Mouse (Mus musculus) midbrain, postnatal 0 days (tissue): ENCODE results near the gene Zfp3. TPM values are rescaled to one million over a fixed set of nuclear protein-coding genes. Genes with fewer than 3 reads are reported as not detected.

ENCODE experiments used
- ATAC-seq: fragments of 200-750 bp; cut with Nextera tagmentation; 2 replicates; pipeline ENCODE4 v1.8.0; 2017; ENCODE audit warnings: moderate number of reproducible peaks, mild to moderate bottlenecking, moderate TSS enrichment, moderate library complexity; ENCODE audit not compliant: low FRiP score
- DNase-seq: peaks from one replicate; pipeline ENCODE4 v3.0.0-alpha.2; 2015; ENCODE audit warnings: low spot score
- H3K27ac ChIP-seq: fragments of 300-500 bp; sonication (generic); 2 replicates; pipeline ENCODE4 v1.5.1; 2014; ENCODE audit warnings: low read depth, mild to moderate bottlenecking, low read length, mixed read lengths
- H3K27me3 ChIP-seq: fragments of 300-500 bp; sonication (generic); 2 replicates; pipeline ENCODE4 v1.6.1; 2014; ENCODE audit warnings: low read length, control low read depth, mixed read lengths; ENCODE audit not compliant: insufficient read depth
- H3K36me3 ChIP-seq: fragments of 300-500 bp; sonication (generic); 2 replicates; pipeline ENCODE4 v1.6.1; 2014; ENCODE audit warnings: low read length, control low read depth, mixed read lengths; ENCODE audit not compliant: insufficient read depth
- H3K4me1 ChIP-seq: fragments of 300-500 bp; sonication (generic); 2 replicates; pipeline ENCODE4 v1.6.1; 2014; ENCODE audit warnings: mild to moderate bottlenecking, control low read depth, antibody characterized with exemption, low read length, mixed read lengths; ENCODE audit not compliant: insufficient read depth
- H3K4me2 ChIP-seq: fragments of 300-500 bp; sonication (generic); 2 replicates; pipeline ENCODE4 v1.6.1; 2014; ENCODE audit warnings: low read depth, mild to moderate bottlenecking, low read length, mixed read lengths; ENCODE audit not compliant: poor library complexity, severe bottlenecking
- H3K4me3 ChIP-seq: fragments of 300-500 bp; sonication (generic); 2 replicates; pipeline ENCODE4 v1.5.1; 2014; ENCODE audit warnings: low read depth, mild to moderate bottlenecking, low read length, moderate library complexity
- H3K9ac ChIP-seq: fragments of 300-500 bp; sonication (generic); replicated peaks from 2 replicates; pipeline ENCODE4 v1.6.1; 2014; ENCODE audit warnings: mild to moderate bottlenecking, low read length, moderate library complexity, mixed read lengths; ENCODE audit not compliant: poor library complexity, severe bottlenecking
- H3K9me3 ChIP-seq: fragments of 300-500 bp; sonication (generic); 2 replicates; pipeline ENCODE4 v1.6.1; 2016; ENCODE audit warnings: low read length, control low read depth
- CTCF ChIP-seq: IDR thresholded peaks from 2 replicates; pipeline ENCODE4 v1.5.1; 2016; ENCODE audit warnings: antibody characterized with exemption, mild to moderate bottlenecking
- WGBS: fragments of 180-500 bp; shearing (Covaris S2); extraction: QIAGEN DNeasy Blood & Tissue Kit; methylation state at CpG from one replicate; pipeline ENCODE4 v1.1.7; 2014; 5-methylcytosine and 5-hydroxymethylcytosine counted together
- polyA plus RNA-seq: library from polyadenylated mRNA; unstranded; fragments of >200 nt; fragmentation: Nextera tagmentation; extraction: Ambion mirVana; gene quantifications from 2 replicates; pipeline ENCODE4 v1.2.1, GENCODE M21; 2015
- total RNA-seq: library from RNA; depleted of rRNA; stranded (reverse); fragments of >200 nt; gene quantifications from 2 replicates; pipeline ENCODE4 v1.2.3, GENCODE M21; 2014; rRNA removed

Gene Zfp3
- 8.7 and 10.0 TPM in 2 replicates for total RNA-seq
- polyA plus RNA-seq: 9.7 and 10.3 TPM in 2 replicates

DNA sequence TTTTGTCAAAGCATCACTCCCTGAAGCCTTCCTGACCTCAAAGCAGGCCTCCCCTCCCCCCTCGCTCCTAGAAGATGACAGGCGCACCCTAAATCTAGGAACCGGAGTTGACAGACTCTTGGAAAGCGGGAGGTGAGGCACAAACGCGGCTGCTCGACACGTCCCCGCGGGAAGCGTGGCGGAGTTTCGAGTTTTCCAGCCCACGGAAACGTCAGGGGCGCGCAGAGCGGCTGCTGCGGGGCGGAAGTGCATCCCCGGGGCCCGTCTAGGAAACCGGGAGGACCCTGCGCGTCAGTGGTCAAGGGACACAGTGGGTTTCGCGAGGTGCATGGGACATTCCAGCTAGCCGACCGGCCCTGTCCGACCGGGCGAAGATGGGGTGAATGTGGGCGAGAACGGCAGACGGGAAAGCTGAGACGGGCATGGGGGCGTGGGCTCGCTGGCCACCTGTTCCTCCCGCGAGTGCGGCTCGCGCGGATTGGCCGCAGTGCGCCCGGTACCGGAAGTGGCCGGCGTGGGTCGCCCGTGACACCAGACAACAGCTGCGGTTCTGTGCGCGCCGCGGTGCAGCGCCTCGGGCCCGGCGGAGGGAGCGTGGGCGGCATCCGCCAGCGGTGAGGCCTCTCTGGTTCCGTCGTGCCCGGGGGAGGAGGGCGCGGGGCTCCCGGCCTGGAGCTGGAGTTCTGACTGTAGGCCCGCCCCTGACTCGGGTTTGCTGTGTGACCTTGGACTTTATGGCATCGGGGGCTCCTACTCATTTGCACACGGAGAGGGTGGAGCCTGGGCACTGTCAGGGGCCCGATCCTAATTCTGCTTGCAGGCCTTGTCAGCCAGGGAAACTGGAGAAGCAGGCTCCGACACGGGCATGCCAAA lies at the start of gene Zfp3:
TSS of gene Zfp3 (plus strand) at position 274 of the 873 bp plus-strand sequence.
- Histone ChIP-seq H3K9ac (peak within 1 kb of the TSS; percentile 77), H3K4me2 (peak within 1 kb of the TSS; percentile 67), H3K4me3 (peak within 1 kb of the TSS; percentile 77), H3K27ac (peak within 1 kb of the TSS; percentile 89), H3K27me3 (no peaks in the 10 kb centered on the region), H3K36me3 (no peaks in the 10 kb centered on the region), H3K9me3 (no peaks in the 10 kb centered on the region), H3K4me1 (0 out of 2 replicates have a peak, but pooled peaks cover 5% of the 10 kb centered on the region)
- DNase-seq (peak; percentile 77), ATAC-seq (peak; percentile 92)
- peak; percentile 10; the same call in 1 of the 2 replicates for TF ChIP-seq CTCF
- WGBS: under 1% methylated on average over 62 of the region's 78 CpGs

DNA sequence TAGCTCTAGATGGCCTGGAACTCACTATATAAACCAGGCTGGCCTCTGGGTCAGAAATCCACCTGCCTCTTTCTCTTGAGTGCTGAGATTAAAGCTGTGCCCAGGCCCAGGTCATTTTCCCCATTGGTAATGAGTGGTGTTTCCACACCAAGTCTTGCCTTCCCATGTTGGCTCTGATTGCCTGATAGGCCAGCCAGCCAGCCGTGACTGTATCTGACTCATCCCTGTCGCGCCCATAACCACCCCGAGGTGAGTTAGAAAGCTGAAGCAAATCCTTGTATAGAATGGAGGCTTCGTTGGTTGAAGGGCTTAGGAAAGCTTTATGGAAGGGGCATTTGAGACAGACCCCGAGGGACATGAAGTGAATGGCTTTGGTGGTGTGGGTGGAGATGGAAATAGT lies 48.2 kb upstream of the Zfp3 start:
- Histone ChIP-seq H3K36me3 (peaks cover 58% of the 10 kb centered on the region), H3K4me1 (no peaks in the 10 kb centered on the region), H3K9ac (no peak overlapping the region), H3K27ac (no peak overlapping the region), H3K4me2 (no peak overlapping the region), H3K27me3 (no peaks in the 10 kb centered on the region), H3K4me3 (no peak overlapping the region), H3K9me3 (no peaks in the 10 kb centered on the region)
- no peak for DNase-seq
- 75% methylated on average over 6 of the region's 6 CpGs for WGBS
- TF ChIP-seq CTCF: no peak
- ATAC-seq: no peak

DNA sequence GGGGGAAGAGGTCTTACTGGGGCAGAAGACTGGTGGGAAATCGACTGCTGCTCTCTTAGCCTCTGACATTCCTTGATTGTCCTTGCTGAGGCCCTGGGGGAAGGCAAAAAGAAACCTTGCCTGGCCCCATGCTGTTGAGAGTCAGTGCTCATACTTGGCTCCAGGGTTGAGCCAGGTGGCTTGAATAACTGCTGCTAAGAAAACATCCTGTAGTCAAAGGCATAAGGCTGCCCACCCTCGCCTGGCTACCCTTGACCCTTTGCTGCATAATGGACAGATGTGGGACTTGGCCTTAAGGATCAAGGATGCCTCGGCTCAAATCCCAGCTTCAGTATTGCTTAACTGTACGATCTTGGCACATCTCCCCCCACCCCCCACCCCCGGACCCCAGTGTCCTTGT lies 45.5 kb upstream of the Zfp3 start:
- Histone ChIP-seq H3K4me3 (no peak overlapping the region), H3K36me3 (peaks cover 48% of the 10 kb centered on the region), H3K27ac (no peak overlapping the region), H3K27me3 (no peaks in the 10 kb centered on the region), H3K4me2 (no peak overlapping the region), H3K9ac (no peak overlapping the region), H3K9me3 (no peaks in the 10 kb centered on the region), H3K4me1 (no peaks in the 10 kb centered on the region)
- 83% methylated on average over 5 of the region's 5 CpGs for WGBS
- ATAC-seq (no peak), DNase-seq (no peak)
- TF ChIP-seq CTCF: no peak

DNA sequence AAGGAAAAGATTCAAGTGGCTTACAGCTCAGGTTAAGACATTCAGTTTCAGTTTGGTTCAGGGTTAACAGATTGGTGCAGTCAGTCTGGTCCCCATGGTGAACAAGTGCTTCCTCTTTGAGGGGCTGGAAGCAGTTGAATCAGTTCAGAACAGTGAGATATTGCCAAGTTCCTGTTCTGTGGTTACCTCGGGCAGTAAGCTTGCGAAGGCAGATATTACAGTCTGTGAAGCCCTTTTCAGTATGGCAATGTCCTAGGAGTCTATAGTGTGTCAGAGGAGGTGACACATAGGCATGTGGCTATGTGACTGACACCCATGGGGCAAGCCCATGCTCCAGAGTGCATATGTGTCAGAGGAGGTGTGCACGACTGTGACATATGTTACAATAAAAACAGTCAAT lies 43.4 kb upstream of the Zfp3 start:
- peaks cover 69% of the 10 kb centered on the region for H3K36me3 ChIP-seq
- no peak for DNase-seq

DNA sequence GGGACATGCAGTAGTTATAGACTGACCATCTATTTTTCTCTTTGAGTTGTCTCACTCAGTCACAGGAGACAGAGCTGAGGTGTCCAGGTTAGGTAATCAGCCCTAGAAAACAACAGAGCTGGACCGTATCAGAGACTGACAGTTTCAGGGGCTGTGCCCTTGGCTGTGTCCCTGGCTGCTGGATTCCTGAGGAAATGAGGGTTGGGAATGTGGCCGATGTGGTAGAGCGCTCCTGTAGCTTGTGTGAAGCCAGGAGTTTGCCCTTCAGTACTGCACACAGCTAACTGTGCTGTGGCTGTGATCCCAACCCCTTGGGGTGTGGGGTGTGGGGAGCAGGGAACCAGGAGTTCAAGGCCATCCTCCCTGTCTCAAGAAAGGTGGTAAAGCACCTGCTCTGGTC lies 42.9 kb upstream of the Zfp3 start:
- peaks cover 71% of the 10 kb centered on the region for H3K36me3 ChIP-seq
- no peak overlapping the region for H3K4me2 ChIP-seq
- no peak overlapping the region for H3K4me3 ChIP-seq
- H3K4me1 ChIP-seq: no peaks in the 10 kb centered on the region
- no peaks in the 10 kb centered on the region for H3K9me3 ChIP-seq
- no peak overlapping the region for H3K27ac ChIP-seq
- DNase-seq: no peak
- no peaks in the 10 kb centered on the region for H3K27me3 ChIP-seq
- no peak overlapping the region for H3K9ac ChIP-seq
- WGBS: 94% methylated on average over 3 of the region's 3 CpGs
- no peak for ATAC-seq
- TF ChIP-seq CTCF: no peak

More for the DNA sequence above, 43.4 kb upstream of the Zfp3 start:
- H3K4me2 ChIP-seq: no peak overlapping the region
- no peak overlapping the region for H3K4me3 ChIP-seq
- no peaks in the 10 kb centered on the region for H3K4me1 ChIP-seq
- TF ChIP-seq CTCF: no peak
- WGBS: 97% methylated on average over 3 of the region's 3 CpGs
- no peaks in the 10 kb centered on the region for H3K9me3 ChIP-seq
- ATAC-seq: no peak
- H3K27me3 ChIP-seq: no peaks in the 10 kb centered on the region
- no peak overlapping the region for H3K27ac ChIP-seq
- H3K9ac ChIP-seq: no peak overlapping the region

DNA sequence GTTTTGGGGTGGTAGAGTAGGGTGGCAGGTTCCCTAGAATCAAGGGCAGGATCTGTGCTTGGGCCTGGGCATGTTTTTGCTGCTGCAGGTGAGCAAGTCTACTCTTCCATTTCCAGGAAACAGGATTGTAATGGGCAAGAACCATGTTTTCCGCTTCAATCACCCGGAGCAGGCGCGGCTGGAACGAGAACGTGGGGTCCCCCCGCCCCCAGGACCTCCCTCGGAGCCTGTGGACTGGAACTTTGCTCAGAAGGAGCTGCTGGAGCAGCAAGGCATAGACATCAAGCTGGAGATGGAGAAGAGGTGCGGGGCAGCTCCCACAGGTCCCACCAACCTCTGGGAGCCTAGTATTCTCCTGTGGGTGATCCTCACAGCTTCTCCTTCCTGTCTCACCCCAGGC lies 39.3 kb upstream of the Zfp3 start:
- Histone ChIP-seq H3K27me3 (no peaks in the 10 kb centered on the region), H3K4me2 (no peak overlapping the region), H3K9ac (no peak overlapping the region), H3K4me1 (no peaks in the 10 kb centered on the region), H3K36me3 (peaks cover 71% of the 10 kb centered on the region), H3K9me3 (no peaks in the 10 kb centered on the region), H3K4me3 (no peak overlapping the region), H3K27ac (no peak overlapping the region)
- DNase-seq (no peak), ATAC-seq (no peak)
- TF ChIP-seq CTCF: no peak
- whole genome bisulfite sequencing: 93% methylated on average over 9 of the region's 9 CpGs
